Mouse (Mus musculus) forebrain, embryonic 11.5 days (tissue): ENCODE data around the gene Spats2. TPM values are rescaled to one million over a fixed set of nuclear protein-coding genes. Genes with fewer than 3 reads are reported as not detected.
A peak's percentile ranks its signal among the peaks of the same experiment; 100 is the strongest.

Experiments
- ATAC-seq: fragments of 200-750 bp; cut with Nextera tagmentation; replicated peaks from 2 replicates; pipeline ENCODE4 v1.8.0; 2017; ENCODE audit warnings: moderate TSS enrichment; ENCODE audit not compliant: low FRiP score
- DNase-seq: peaks from one replicate; pipeline ENCODE4 v3.0.0-alpha.2; 2017; ENCODE audit warnings: low spot score
- H3K27ac ChIP-seq: fragments of 300-500 bp; sonication (generic); 2 replicates; pipeline ENCODE4 v1.5.1; 2014; ENCODE audit warnings: low read depth, low read length
- H3K27me3 ChIP-seq: fragments of 300-500 bp; sonication (generic); 2 replicates; pipeline ENCODE4 v1.6.1; 2014; ENCODE audit warnings: mild to moderate bottlenecking, low read length, mixed read lengths; ENCODE audit not compliant: control insufficient read depth, insufficient read depth
- H3K36me3 ChIP-seq: fragments of 300-500 bp; sonication (generic); 2 replicates; pipeline ENCODE4 v1.6.1; 2014; ENCODE audit warnings: mild to moderate bottlenecking, low read length, moderate library complexity, mixed read lengths; ENCODE audit not compliant: control insufficient read depth, insufficient read depth
- H3K4me1 ChIP-seq: fragments of 300-500 bp; sonication (generic); replicated peaks from 2 replicates; pipeline ENCODE4 v1.6.1; 2014; ENCODE audit warnings: low read length, mixed read lengths; ENCODE audit not compliant: control insufficient read depth, insufficient read depth
- H3K4me2 ChIP-seq: fragments of 300-500 bp; sonication (generic); 2 replicates; pipeline ENCODE4 v1.6.1; 2014; ENCODE audit warnings: low read depth, mild to moderate bottlenecking, low read length, moderate library complexity, mixed read lengths; ENCODE audit not compliant: severe bottlenecking
- H3K4me3 ChIP-seq: fragments of 300-500 bp; sonication (generic); 2 replicates; pipeline ENCODE4 v1.5.1; 2014; ENCODE audit warnings: low read depth, low read length
- H3K9ac ChIP-seq: fragments of 300-500 bp; sonication (generic); 2 replicates; pipeline ENCODE4 v1.6.1; 2014; ENCODE audit warnings: low read length
- H3K9me3 ChIP-seq: fragments of 300-500 bp; sonication (generic); 2 replicates; pipeline ENCODE4 v1.6.1; 2016; ENCODE audit warnings: low read length, mixed read lengths; ENCODE audit not compliant: control insufficient read depth
- WGBS: fragments of 180-500 bp; shearing (Covaris S2); extraction: QIAGEN DNeasy Blood & Tissue Kit; methylation state at CpG from one replicate; pipeline ENCODE4 v1.1.7; 2014; 5-methylcytosine and 5-hydroxymethylcytosine counted together
- polyA plus RNA-seq: library from polyadenylated mRNA; unstranded; fragments of >200 nt; fragmentation: Nextera tagmentation; extraction: Ambion mirVana; gene quantifications from 2 replicates; pipeline ENCODE4 v1.2.1, GENCODE M21; 2014

Spats2 gene
- polyA plus RNA-seq, 1 experiment from 2014 or later, result 60.7 TPM

- no peaks in the 10 kb centered on the region for H3K9me3 ChIP-seq
- DNase-seq (no peak), ATAC-seq (no peak)
- no peak overlapping the region for H3K4me3 ChIP-seq
- 7% methylated on average over 19 of the region's 19 CpGs for WGBS
- H3K4me1 ChIP-seq, result peaks cover 6% of the 10 kb centered on the region; the same call in 1 of the 2 replicates
- peaks cover 9% of the 10 kb centered on the region; the same call in 1 of the 2 replicates for H3K36me3 ChIP-seq
- peaks cover 60% of the 10 kb centered on the region for H3K27me3 ChIP-seq
- H3K27ac ChIP-seq, result no peak overlapping the region
- no peak overlapping the region for H3K4me2 ChIP-seq
- H3K9ac ChIP-seq, result no peak overlapping the region; the same call in 1 of the 2 replicates
Measured at GRCm38 (mm10) chr15:99084618-99085017, 41.1 kb upstream of the Spats2 start.

DNA sequence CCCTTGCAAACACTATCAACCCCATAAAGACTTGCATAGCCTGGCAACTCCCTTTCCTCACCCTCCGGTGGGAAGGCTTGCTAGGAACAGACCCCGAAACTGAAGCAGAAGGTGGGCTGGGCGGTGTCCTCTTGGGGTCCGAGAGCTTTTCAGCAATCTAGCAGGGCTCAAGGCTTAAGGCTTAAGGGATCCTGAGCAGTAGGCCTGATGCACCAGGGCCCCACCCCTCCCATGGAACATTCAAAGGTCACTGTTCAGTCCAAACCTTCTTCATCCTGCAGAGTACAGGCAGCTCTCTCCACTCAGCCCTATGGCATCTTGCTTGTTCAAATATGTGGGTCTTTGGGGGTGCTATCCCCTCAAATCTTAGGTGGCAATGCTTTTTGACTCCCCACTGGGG, 39.7 kb upstream of the Spats2 start:
- Histone ChIP-seq H3K9me3 (no peaks in the 10 kb centered on the region), H3K27ac (no peak overlapping the region), H3K4me2 (no peak overlapping the region), H3K36me3 (peaks cover 9% of the 10 kb centered on the region; the same call in 1 of the 2 replicates), H3K4me3 (no peak overlapping the region), H3K9ac (no peak overlapping the region), H3K4me1 (peaks cover 6% of the 10 kb centered on the region; the same call in 1 of the 2 replicates), H3K27me3 (peaks cover 73% of the 10 kb centered on the region)
- ATAC-seq (no peak), DNase-seq (no peak)
- 73% methylated on average over 4 of the region's 4 CpGs for WGBS

GRCm38 (mm10) chr15:99087253-99088075, 38.3 kb upstream of the Spats2 start, which contains the start of gene C1ql4:
Gene C1ql4 (minus strand): TSS chr15:99087817.
- Histone ChIP-seq H3K27ac (no peak within 1 kb of the TSS), H3K4me3 (peak within 1 kb of the TSS; percentile 14; the same call in 1 of the 2 replicates), H3K9ac (no peak within 1 kb of the TSS), H3K9me3 (no peaks in the 10 kb centered on the region), H3K4me1 (peaks cover 6% of the 10 kb centered on the region; the same call in 1 of the 2 replicates), H3K4me2 (peak within 1 kb of the TSS; percentile 43), H3K27me3 (peaks cover 84% of the 10 kb centered on the region), H3K36me3 (peaks cover 4% of the 10 kb centered on the region; the same call in 1 of the 2 replicates)
- no peak for ATAC-seq
- DNase-seq, result peak; percentile 74
- 8% methylated on average over 58 of the region's 60 CpGs for WGBS

- Histone ChIP-seq H3K4me2 (peak overlapping the region; percentile 43), H3K4me1 (peaks cover 6% of the 10 kb centered on the region; the same call in 1 of the 2 replicates), H3K9ac (no peak overlapping the region), H3K9me3 (no peaks in the 10 kb centered on the region), H3K36me3 (no peaks in the 10 kb centered on the region), H3K27ac (no peak overlapping the region), H3K4me3 (peak overlapping the region; percentile 14; the same call in 1 of the 2 replicates), H3K27me3 (peaks cover 91% of the 10 kb centered on the region)
- ATAC-seq (peak; percentile 61; the same call in 1 of the 2 replicates), DNase-seq (peak; percentile 93)
- under 1% methylated on average over 27 of the region's 27 CpGs for WGBS
Measured at GRCm38 (mm10) chr15:99088292-99088691, 37.4 kb upstream of the Spats2 start.

DNA sequence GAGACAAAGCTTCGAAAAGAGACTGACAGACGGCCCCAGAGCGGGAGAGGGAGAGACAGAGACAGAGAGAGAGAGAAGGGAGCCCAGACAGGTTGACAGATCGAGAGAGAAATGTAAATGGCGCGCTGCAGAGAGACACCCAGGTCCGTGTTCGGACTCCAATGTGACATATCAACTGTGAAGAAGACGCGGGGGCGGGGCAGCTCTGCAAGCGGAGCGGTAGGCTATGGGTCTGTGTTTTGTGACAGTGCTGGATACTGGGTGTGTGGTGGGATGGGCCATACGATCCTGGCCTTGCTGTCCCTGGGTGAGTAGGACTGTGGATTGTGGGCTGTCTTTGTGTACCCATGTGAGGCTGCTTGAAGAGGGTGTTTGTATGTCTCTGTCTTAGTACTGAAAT, 36.6 kb upstream of the Spats2 start:
- Histone ChIP-seq H3K27ac (no peak overlapping the region), H3K36me3 (no peaks in the 10 kb centered on the region), H3K27me3 (peaks cover 88% of the 10 kb centered on the region), H3K9ac (no peak overlapping the region), H3K4me1 (peaks cover 10% of the 10 kb centered on the region), H3K4me2 (no peak overlapping the region), H3K9me3 (no peaks in the 10 kb centered on the region), H3K4me3 (no peak overlapping the region)
- no peak for DNase-seq
- ATAC-seq, result no peak
- 7% methylated on average over 14 of the region's 14 CpGs for WGBS

GRCm38 (mm10) chr15:99092870-99093269, 32.8 kb upstream of the Spats2 start, which contains the start of gene Dnajc22:
Gene Dnajc22 (plus strand): TSS chr15:99093170.
- Histone ChIP-seq H3K4me3 (peak within 1 kb of the TSS; percentile 40), H3K36me3 (no peaks in the 10 kb centered on the region), H3K27me3 (peaks cover 86% of the 10 kb centered on the region), H3K4me1 (peaks cover 27% of the 10 kb centered on the region), H3K27ac (no peak within 1 kb of the TSS), H3K9ac (peak within 1 kb of the TSS; percentile 62), H3K9me3 (no peaks in the 10 kb centered on the region), H3K4me2 (peak within 1 kb of the TSS; percentile 87)
- DNase-seq (no peak), ATAC-seq (no peak)
- 11% methylated on average over 8 of the region's 8 CpGs for WGBS

GRCm38 (mm10) chr15:99093291-99094258, 32.1 kb upstream of the Spats2 start:
- ATAC-seq (peak; percentile 61), DNase-seq (peak; percentile 84)
- Histone ChIP-seq H3K4me1 (peaks cover 28% of the 10 kb centered on the region), H3K4me2 (peak overlapping the region; percentile 87), H3K27me3 (peaks cover 86% of the 10 kb centered on the region), H3K4me3 (peak overlapping the region; percentile 40), H3K9ac (peak overlapping the region; percentile 62), H3K27ac (no peak overlapping the region), H3K9me3 (no peaks in the 10 kb centered on the region), H3K36me3 (no peaks in the 10 kb centered on the region)
- under 1% methylated on average over 56 of the region's 56 CpGs for WGBS

GRCm38 (mm10) chr15:99094631-99095270, 31.0 kb upstream of the Spats2 start:
- H3K27me3 ChIP-seq, result peaks cover 84% of the 10 kb centered on the region
- H3K36me3 ChIP-seq, result no peaks in the 10 kb centered on the region
- no peak overlapping the region for H3K4me3 ChIP-seq
- 2% methylated on average over 27 of the region's 27 CpGs for WGBS
- DNase-seq (no peak), ATAC-seq (no peak)
- H3K4me2 ChIP-seq, result peak overlapping the region; percentile 18; the same call in 1 of the 2 replicates
- H3K9me3 ChIP-seq, result no peaks in the 10 kb centered on the region
- no peak overlapping the region for H3K27ac ChIP-seq
- no peak overlapping the region for H3K9ac ChIP-seq
- H3K4me1 ChIP-seq, result peaks cover 27% of the 10 kb centered on the region
